Mouse (Mus musculus): ENCODE data around the gene Nedd4. TPM values are rescaled to one million over a fixed set of nuclear protein-coding genes. Genes with fewer than 3 reads are reported as not detected.
A peak's percentile ranks its signal among the peaks of the same experiment; 100 is the strongest.

The Nedd4 gene
- polyA plus RNA-seq, 1 experiment from 2014 or later, result 377 TPM

GRCm38 (mm10) chr9:72790530-72791212 is 128.5 kb downstream of the Nedd4 start:
- DNase-seq (ENCODE audit: low spot score) (no peak), ATAC-seq (replicated peaks; ENCODE audit: low FRiP score, low read depth) (no peak)
- Histone ChIP-seq H3K4me1 (replicated peaks; ENCODE audit: insufficient read depth, low read length) (peaks cover 12% of the 10 kb centered on the region; the same call in 1 of the 2 replicates), H3K9ac (ENCODE audit: low read depth, low read length) (no peak overlapping the region), H3K4me2 (ENCODE audit: low read length) (no peak overlapping the region), H3K4me3 (replicated peaks; ENCODE audit: low read depth, low read length) (no peak overlapping the region), H3K27me3 (ENCODE audit: insufficient read depth, low read length) (no peaks in the 10 kb centered on the region), H3K27ac (no peak overlapping the region), H3K36me3 (ENCODE audit: insufficient read depth, low read length) (no peaks in the 10 kb centered on the region), H3K9me3 (replicated peaks; ENCODE audit: low read length) (no peaks in the 10 kb centered on the region)
- WGBS, result 43% methylated on average over 14 of the region's 14 CpGs
- TF ChIP-seq CTCF (IDR thresholded peaks at IDR 0.05; ENCODE audit: low read depth), result no peak

- WGBS, result 31% methylated on average over 10 of the region's 10 CpGs
- no peak for DNase-seq (ENCODE audit: low spot score)
- no peak overlapping the region for H3K4me2 ChIP-seq (ENCODE audit: low read length)
Observed at GRCm38 (mm10) chr9:72791213-72791582, 129.1 kb downstream of the Nedd4 start.

GRCm38 (mm10) chr9:72791681-72792080 is 129.5 kb downstream of the Nedd4 start:
- no peak for ATAC-seq (replicated peaks; ENCODE audit: low FRiP score, low read depth)
- DNase-seq (ENCODE audit: low spot score), result peak; percentile 63
- no peak overlapping the region for H3K9ac ChIP-seq (ENCODE audit: low read depth, low read length)
- no peak overlapping the region for H3K4me2 ChIP-seq (ENCODE audit: low read length)
- no peak for TF ChIP-seq CTCF (IDR thresholded peaks at IDR 0.05; ENCODE audit: low read depth)
- peaks cover 12% of the 10 kb centered on the region; the same call in 1 of the 2 replicates for H3K4me1 ChIP-seq (replicated peaks; ENCODE audit: insufficient read depth, low read length)
- no peaks in the 10 kb centered on the region for H3K9me3 ChIP-seq (replicated peaks; ENCODE audit: low read length)
- H3K4me3 ChIP-seq (replicated peaks; ENCODE audit: low read depth, low read length), result no peak overlapping the region
- 13% methylated on average over 6 of the region's 6 CpGs for WGBS
- no peaks in the 10 kb centered on the region for H3K36me3 ChIP-seq (ENCODE audit: insufficient read depth, low read length)
- H3K27ac ChIP-seq, result no peak overlapping the region
- no peaks in the 10 kb centered on the region for H3K27me3 ChIP-seq (ENCODE audit: insufficient read depth, low read length)

More at GRCm38 (mm10) chr9:72791213-72791582, 129.1 kb downstream of the Nedd4 start:
- no peaks in the 10 kb centered on the region for H3K9me3 ChIP-seq (replicated peaks; ENCODE audit: low read length)
- no peaks in the 10 kb centered on the region for H3K36me3 ChIP-seq (ENCODE audit: insufficient read depth, low read length)
- no peak overlapping the region for H3K9ac ChIP-seq (ENCODE audit: low read depth, low read length)
- peaks cover 12% of the 10 kb centered on the region; the same call in 1 of the 2 replicates for H3K4me1 ChIP-seq (replicated peaks; ENCODE audit: insufficient read depth, low read length)
- no peak; the same call in 1 of the 2 replicates for ATAC-seq (replicated peaks; ENCODE audit: low FRiP score, low read depth)
- no peaks in the 10 kb centered on the region for H3K27me3 ChIP-seq (ENCODE audit: insufficient read depth, low read length)
- no peak overlapping the region for H3K27ac ChIP-seq
- TF ChIP-seq CTCF (IDR thresholded peaks at IDR 0.05; ENCODE audit: low read depth), result no peak
- no peak overlapping the region for H3K4me3 ChIP-seq (replicated peaks; ENCODE audit: low read depth, low read length)

GRCm38 (mm10) chr9:72795243-72795642 is 133.1 kb downstream of the Nedd4 start:
- ATAC-seq (replicated peaks; ENCODE audit: low FRiP score, low read depth), result no peak
- WGBS, result 80% methylated on average over 3 of the region's 3 CpGs
- Histone ChIP-seq H3K27me3 (ENCODE audit: insufficient read depth, low read length) (no peaks in the 10 kb centered on the region), H3K36me3 (ENCODE audit: insufficient read depth, low read length) (no peaks in the 10 kb centered on the region), H3K4me2 (ENCODE audit: low read length) (no peak overlapping the region), H3K27ac (no peak overlapping the region), H3K9me3 (replicated peaks; ENCODE audit: low read length) (no peaks in the 10 kb centered on the region), H3K4me1 (replicated peaks; ENCODE audit: insufficient read depth, low read length) (peaks cover 12% of the 10 kb centered on the region; the same call in 1 of the 2 replicates), H3K4me3 (replicated peaks; ENCODE audit: low read depth, low read length) (no peak overlapping the region), H3K9ac (ENCODE audit: low read depth, low read length) (no peak overlapping the region)
- no peak for DNase-seq (ENCODE audit: low spot score)
- no peak for TF ChIP-seq CTCF (IDR thresholded peaks at IDR 0.05; ENCODE audit: low read depth)

- H3K9ac ChIP-seq (ENCODE audit: low read depth, low read length), result no peak overlapping the region
- WGBS, result 44% methylated on average over 9 of the region's 9 CpGs
- no peaks in the 10 kb centered on the region for H3K36me3 ChIP-seq (ENCODE audit: insufficient read depth, low read length)
- H3K27me3 ChIP-seq (ENCODE audit: insufficient read depth, low read length), result no peaks in the 10 kb centered on the region
- H3K9me3 ChIP-seq (replicated peaks; ENCODE audit: low read length), result no peaks in the 10 kb centered on the region
- no peak overlapping the region for H3K27ac ChIP-seq
- no peak overlapping the region for H3K4me3 ChIP-seq (replicated peaks; ENCODE audit: low read depth, low read length)
- DNase-seq (ENCODE audit: low spot score) (no peak), ATAC-seq (replicated peaks; ENCODE audit: low FRiP score, low read depth) (no peak)
- no peak for TF ChIP-seq CTCF (IDR thresholded peaks at IDR 0.05; ENCODE audit: low read depth)
- no peaks in the 10 kb centered on the region for H3K4me1 ChIP-seq (replicated peaks; ENCODE audit: insufficient read depth, low read length)
- peak overlapping the region; percentile 32; the same call in 1 of the 2 replicates for H3K4me2 ChIP-seq (ENCODE audit: low read length)
Observed at GRCm38 (mm10) chr9:72797136-72797621, 135.0 kb downstream of the Nedd4 start.

Other genes with a start within 250 kb of the Nedd4 start
- 13.4 and 16.1 TPM in 2 replicates for gene Mns1, start 224.3 kb upstream of the Nedd4 start, polyA plus RNA-seq (2015; fragmentation: Nextera tagmentation; extraction: Ambion mirVana)
- gene Tex9, start 170.1 kb upstream of the Nedd4 start, polyA plus RNA-seq (2015; fragmentation: Nextera tagmentation; extraction: Ambion mirVana), result 25.9 and 28.5 TPM in 2 replicates
- gene Rfx7, start 130.1 kb upstream of the Nedd4 start, polyA plus RNA-seq (2015; fragmentation: Nextera tagmentation; extraction: Ambion mirVana), result 8.2 and 9.6 TPM in 2 replicates
- 1.2 TPM in 2 replicates for gene Prtg, start 144.5 kb downstream of the Nedd4 start, polyA plus RNA-seq (2015; fragmentation: Nextera tagmentation; extraction: Ambion mirVana)